Mouse (Mus musculus) cerebellum, postnatal 36 days (tissue): ENCODE results near the gene Wfdc5.
"Not testable (repeated sequence)": the region's sequence is repeated elsewhere in the genome, so short reads cannot be mapped to it uniquely, and the experiment has no call there.

ENCODE experiments used
- DNase-seq, 2 experiments: peaks; one replicate each; pipeline ENCODE4 v3.0.0; 2021 to 2022; ENCODE audit warnings: mixed read lengths in 2 of 2

Wfdc5 gene

DNA sequence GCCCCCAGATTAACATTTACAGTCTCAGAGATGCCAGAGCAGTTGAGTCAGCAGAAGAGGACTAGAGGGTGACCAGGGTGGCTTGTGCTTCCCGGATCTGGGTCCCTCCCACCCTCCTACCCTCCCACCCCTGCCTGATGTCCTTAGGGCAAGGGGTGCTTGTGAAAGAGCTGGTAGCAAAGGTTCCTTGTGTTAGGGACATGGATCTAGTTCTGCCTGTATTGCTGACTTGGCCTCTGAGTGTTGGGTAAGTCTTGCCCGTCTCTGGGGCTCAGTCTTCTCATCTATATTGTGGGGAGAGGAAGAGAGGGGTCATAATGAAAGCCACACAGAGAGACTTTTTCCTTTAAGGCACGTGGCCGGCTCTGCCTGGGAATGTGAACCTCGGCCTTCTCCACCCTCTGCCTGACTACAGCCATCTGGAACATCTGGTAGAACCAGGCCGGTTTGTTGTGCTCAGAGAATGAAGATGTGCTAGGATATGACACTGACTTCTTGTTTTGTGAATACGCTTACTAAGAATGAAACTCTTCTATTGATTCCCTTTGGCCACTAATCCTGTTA lies at the start of gene Wfdc5:
Gene Wfdc5 (minus strand): TSS at position 51 of the 564 bp plus-strand sequence.
- no peak for DNase-seq

DNA sequence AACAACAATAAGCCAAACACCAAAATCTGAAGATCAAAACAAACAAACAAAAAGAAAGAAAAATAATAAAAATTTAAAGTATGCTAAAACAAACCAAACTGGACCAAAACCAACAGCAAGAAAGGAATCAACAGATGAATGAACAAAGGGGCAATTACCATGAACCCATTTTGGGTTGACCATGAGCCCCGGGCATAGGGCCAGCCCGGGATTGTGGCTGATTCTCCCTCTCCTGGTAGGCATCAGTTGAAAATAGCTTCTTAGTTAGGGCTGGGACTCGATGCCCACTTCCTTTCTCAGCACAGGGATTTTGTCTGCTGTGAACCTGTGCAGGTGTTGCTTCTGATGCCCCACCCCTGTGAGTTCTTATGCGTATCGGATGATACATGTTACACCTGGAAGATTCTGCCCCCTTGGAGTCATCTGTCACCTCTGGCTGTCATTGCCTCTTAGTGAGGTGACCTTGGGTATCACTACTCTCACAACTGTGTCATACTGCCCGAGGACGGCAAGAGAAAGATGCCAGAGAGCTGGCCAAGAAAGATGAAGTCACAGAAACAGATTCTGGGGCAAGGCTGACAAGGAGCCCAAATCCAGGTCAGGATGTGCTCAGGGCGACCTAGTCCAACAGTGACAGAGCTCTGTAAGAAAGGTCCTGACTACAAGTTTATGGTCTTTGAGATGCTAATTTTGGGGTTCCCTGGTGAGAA lies 46.0 kb upstream of the Wfdc5 start:
- DNase-seq: no peak

DNA sequence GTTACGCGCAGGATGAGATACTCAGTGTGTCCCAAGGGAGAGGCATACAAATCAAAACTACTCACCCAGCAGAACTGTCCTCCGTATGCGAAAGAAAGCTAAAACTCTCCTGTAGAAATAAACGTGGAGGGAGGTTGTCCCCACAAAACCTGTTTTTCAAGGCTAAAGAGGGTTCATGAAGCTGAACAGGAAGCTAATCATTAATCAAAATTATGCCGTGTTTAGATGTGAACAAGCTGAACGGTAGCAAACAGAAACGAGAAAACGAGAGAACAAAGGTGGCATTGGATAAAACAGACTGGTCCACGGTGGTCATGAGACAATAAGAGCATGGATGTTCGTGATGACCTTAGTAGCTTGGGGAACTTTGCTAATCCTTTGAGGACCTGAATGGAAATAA lies 39.0 kb upstream of the Wfdc5 start, which contains the start of gene Wfdc15b:
Gene Wfdc15b (minus strand): TSS at position 139 of the 400 bp plus-strand sequence.
- DNase-seq: no peak

- DNase-seq: no peak
Measured at GRCm38 (mm10) chr2:164219295-164219694, 36.8 kb upstream of the Wfdc5 start.

DNA sequence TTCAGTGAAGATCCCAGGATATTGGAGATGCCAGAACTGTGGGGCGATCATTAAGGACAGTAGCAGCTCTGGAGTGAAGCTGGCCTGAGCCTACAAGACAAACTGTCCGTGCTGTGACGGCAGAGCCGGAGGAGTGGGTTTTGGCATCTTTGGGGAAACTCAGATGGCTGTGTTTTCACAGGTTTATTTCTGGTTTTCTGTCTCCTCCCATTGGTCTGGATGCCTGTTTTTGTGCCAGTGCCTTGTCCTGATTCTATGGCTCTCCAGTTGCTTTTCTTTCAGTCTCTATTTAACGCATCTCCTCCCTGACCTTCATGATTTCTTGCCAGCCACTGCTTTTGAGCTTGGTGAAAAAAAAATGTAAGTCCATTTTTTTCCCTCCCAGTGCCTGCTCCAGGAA lies 30.2 kb upstream of the Wfdc5 start:
- no peak for DNase-seq

DNA sequence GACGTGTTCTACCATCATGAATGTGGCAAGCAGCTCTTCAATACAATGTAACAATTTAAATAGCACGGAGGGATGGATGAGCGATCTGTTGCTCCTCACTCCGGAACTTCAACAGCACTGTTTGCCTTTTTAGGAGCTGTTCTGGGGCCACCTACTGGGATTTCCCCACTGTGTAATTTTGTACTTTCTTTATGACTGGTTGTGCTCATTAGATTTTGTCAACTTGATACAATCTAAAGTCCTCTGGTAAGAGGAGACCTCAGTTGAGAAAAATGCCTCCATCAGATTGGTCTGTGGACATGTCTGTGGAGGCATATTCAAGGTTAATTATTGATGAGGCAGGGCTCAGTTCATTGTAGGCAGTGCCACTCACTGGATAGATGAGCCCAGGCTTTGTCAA lies 28.4 kb upstream of the Wfdc5 start:
- DNase-seq: no peak

DNA sequence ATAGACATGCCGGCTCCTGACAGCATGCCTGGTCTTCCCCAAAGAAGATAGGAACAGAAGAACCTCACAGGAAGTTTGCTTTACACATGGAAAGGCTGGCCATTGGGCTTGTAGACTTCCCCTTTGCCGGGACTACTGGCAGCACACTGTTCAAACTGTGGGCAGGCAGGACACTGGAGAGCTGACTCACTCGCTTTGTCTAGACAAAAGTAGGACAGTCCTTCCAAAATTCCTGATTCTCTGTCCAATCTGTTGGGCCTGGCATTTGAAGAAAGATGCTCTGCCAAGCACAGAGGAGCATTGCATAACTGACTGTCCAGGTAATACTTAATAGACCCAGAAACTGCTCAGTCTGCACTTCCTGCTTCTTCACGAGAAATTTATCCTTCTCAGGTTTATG lies 24.1 kb upstream of the Wfdc5 start:
- peak; percentile 65 to 78 for DNase-seq

- DNase-seq: not testable (repeated sequence)
Measured at GRCm38 (mm10) chr2:164206011-164206410, 23.5 kb upstream of the Wfdc5 start.

DNA sequence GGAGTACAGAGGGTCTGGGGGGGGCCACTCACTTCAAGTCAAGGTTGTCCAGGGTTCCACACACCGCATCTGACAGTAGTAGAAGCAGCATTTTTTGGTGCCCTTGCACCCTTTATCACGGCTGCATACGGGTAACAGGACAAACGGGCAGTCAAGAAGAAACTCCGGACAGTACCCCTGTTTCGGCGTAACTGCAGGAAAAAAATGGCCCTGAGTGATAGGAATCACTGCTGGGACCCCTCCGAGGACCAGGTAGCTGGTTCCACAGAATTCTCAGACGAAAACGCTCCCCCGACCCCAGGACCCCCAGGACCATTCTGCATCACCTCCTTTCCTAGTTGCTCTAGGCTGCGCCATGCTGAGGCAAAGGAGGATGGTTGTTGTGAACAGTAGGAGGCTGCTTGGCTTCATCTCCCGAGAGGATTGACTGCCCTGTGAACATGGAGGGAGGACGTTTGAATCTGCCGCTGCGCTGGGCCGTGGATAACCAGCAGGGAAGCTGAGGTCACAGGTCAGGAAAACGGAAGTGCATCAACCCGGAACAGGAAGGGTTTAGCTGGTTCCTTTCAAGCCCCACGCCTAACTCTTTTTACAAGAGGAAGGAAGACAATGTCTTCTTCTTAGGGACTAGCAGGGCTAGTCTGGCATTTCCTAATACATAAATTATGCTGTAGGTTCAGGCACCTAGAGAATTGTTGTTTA lies 17.2 kb upstream of the Wfdc5 start, which contains the start of gene Wfdc15a:
Gene Wfdc15a (minus strand): TSS at position 505 of the 702 bp plus-strand sequence.
- no peak for DNase-seq

DNA sequence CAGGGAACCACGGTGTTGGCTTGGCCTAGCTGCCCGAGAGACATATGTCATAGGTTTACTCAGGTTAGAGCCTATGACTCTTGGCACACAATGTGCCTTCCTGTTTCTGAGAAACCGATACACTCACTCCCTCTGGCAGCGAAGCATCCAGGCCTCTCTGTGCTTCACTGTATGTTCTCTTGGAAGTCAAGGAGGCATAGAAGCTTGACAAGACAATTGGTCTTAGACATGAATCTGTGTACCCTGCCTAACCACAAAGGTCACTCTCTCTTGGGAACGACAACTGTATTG lies 14.1 kb upstream of the Wfdc5 start:
- no peak for DNase-seq

- DNase-seq: no peak
Measured at GRCm38 (mm10) chr2:164195971-164196699, 13.6 kb upstream of the Wfdc5 start.

GRCm38 (mm10) chr2:164194959-164195630 lies 12.6 kb upstream of the Wfdc5 start:
- DNase-seq: no peak

DNA sequence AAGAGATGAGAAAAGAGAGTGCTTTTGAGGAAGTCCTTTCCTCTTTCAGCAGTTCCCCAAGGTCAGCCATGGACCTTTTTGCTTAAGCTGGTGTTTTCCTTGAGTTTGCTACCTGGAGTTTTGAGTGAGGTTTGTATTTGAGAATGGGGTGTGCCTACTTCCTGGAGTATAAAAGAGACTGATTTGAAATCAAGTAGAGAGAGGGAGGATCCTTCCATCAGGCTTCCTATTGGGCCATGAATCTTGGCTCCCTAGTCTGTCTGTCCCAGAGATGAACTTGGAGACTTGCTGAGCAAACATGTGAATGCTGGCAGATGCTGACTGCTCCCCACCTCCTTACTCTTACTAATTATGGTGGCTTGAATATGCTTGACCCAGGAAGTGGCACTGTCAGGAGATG lies 9.7 kb upstream of the Wfdc5 start:
- no peak for DNase-seq

DNA sequence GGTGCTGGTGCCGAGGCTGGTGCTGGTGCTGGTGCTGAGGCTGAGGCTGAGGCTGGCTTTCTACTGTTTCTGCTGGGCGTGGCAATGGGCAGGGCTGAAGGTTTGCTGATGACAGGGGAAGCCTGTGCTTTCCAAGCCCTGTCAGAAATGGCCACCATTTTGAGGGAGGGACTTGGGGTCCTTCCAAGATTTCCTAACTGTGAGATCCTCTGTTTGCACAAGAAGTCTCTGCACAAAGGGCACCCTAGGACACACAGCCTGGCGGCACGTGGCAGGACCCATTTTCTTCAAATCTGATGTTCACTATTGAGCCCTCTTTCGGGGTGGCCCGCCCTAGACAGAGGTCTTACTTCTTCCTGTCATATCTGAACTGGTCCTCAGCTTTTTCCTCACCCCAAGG lies 8.0 kb upstream of the Wfdc5 start, which contains the start of gene Wfdc12:
Gene Wfdc12 (minus strand): TSS at position 33 of the 400 bp plus-strand sequence.
- no peak for DNase-seq

DNA sequence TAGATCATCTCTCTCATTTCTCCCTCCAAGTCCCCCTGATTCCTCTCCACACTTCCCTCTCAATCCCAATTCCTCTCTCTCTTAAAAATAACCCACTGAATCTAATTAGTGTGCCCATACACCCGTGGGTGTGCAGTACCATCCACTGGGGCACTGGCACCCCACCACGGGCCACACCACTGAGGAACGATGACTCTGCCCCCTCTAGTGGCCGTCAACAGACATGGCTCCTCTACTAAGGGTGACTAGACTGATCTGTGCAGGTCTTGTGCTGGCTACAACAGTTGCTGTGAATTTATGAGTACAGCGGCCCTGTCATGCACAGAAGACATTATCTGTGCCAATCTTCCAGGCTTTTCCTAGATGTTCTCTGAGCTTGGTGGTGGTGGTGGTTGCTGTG lies 6.2 kb upstream of the Wfdc5 start:
- no peak for DNase-seq

- DNase-seq: no peak
Measured at GRCm38 (mm10) chr2:164184145-164184719, 1.7 kb upstream of the Wfdc5 start.

GRCm38 (mm10) chr2:164183340-164183739 lies 798 bp upstream of the Wfdc5 start:
- DNase-seq: no peak

GRCm38 (mm10) chr2:164180770-164181169 lies 1.8 kb downstream of the Wfdc5 start:
- DNase-seq: no peak

- peak; percentile 19 to 22 for DNase-seq
Measured at GRCm38 (mm10) chr2:164180124-164180523, 2.4 kb downstream of the Wfdc5 start.

DNA sequence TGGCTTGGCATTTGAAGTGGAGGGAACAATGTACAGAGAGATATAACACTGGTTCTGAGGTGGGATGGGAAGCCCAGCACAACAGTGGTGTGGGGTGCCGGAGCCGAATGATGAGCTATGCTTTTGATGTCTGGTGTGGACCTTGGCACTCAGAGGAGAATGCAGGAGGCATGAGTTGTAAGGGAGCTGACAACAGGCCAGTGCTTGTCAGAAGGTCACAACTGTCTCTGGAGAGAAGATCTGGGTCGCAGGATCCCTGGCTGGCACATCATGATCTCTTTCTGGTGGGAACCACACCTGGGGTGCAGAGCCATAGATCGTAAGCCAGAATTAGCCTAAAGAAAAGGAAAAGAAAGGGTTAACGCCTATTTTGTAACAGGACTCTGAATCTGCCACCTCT lies 4.7 kb downstream of the Wfdc5 start:
- no peak for DNase-seq

DNA sequence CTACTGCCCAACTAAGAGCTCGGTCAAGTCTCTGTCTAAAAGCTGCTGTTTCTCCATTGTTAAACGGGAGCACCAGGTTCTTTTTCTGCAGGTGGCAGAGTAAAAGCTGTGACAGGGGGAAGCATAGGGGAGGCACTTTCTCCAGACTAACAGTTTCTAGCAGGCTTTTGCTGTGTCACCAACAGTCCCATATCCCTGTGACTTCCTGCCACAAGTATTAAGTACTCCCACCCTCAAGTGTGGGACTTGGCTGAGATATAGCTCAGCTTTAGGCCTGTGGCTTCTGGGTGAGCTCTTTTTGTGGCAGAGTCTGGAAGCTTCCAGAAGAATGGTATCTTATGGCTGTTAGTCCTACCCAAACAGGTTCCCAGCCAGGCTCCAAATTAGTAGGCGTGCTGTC lies 6.7 kb downstream of the Wfdc5 start:
- DNase-seq: no peak

GRCm38 (mm10) chr2:164174649-164175395 lies 7.7 kb downstream of the Wfdc5 start:
- peak; percentile 18 to 22 for DNase-seq
